Mouse (Mus musculus) liver, embryonic 12.5 days (tissue): ENCODE results near the gene Mamstr. TPM values are rescaled to one million over a fixed set of nuclear protein-coding genes. Genes with fewer than 3 reads are reported as not detected.
A peak's percentile ranks its signal among the peaks of the same experiment; 100 is the strongest.

Experiments used
- ATAC-seq: fragments of 200-750 bp; cut with Nextera tagmentation; 2 replicates; pipeline ENCODE4 v1.8.0; 2017; ENCODE audit warnings: moderate number of reproducible peaks, mild to moderate bottlenecking, moderate library complexity
- H3K27ac ChIP-seq: fragments of 300-500 bp; sonication (generic); 2 replicates; pipeline ENCODE4 v1.5.1; 2016; ENCODE audit warnings: mild to moderate bottlenecking
- H3K27me3 ChIP-seq: fragments of 300-500 bp; sonication (generic); replicated peaks from 2 replicates; pipeline ENCODE4 v1.6.1; 2016; ENCODE audit warnings: mild to moderate bottlenecking, moderate library complexity
- H3K36me3 ChIP-seq: fragments of 300-500 bp; sonication (generic); 2 replicates; pipeline ENCODE4 v1.6.1; 2016; ENCODE audit warnings: mild to moderate bottlenecking, moderate library complexity
- H3K4me1 ChIP-seq: fragments of 300-500 bp; sonication (generic); 2 replicates; pipeline ENCODE4 v1.6.1; 2016
- H3K4me2 ChIP-seq: fragments of 300-500 bp; sonication (generic); 2 replicates; pipeline ENCODE4 v1.6.1; 2016; ENCODE audit warnings: mild to moderate bottlenecking, moderate library complexity
- H3K4me3 ChIP-seq: fragments of 300-500 bp; sonication (generic); 2 replicates; pipeline ENCODE4 v1.5.1; 2016; ENCODE audit warnings: mild to moderate bottlenecking, moderate library complexity
- H3K9ac ChIP-seq: fragments of 300-500 bp; sonication (generic); 2 replicates; pipeline ENCODE4 v1.6.1; 2016; ENCODE audit warnings: mild to moderate bottlenecking, moderate library complexity
- H3K9me3 ChIP-seq: fragments of 300-500 bp; sonication (generic); replicated peaks from 2 replicates; pipeline ENCODE4 v1.6.1; 2016; ENCODE audit warnings: mild to moderate bottlenecking, moderate library complexity
- WGBS: fragments of 180-500 bp; shearing (Covaris S2); methylation state at CpG from one replicate; pipeline ENCODE4 v1.1.7; 2016; ENCODE audit not compliant: insufficient replicate concordance; 5-methylcytosine and 5-hydroxymethylcytosine counted together
- polyA plus RNA-seq: library from polyadenylated mRNA; unstranded; fragments of >200 nt; fragmentation: Nextera tagmentation; extraction: Ambion mirVana; gene quantifications from 2 replicates; pipeline ENCODE4 v1.2.1, GENCODE M21; 2016

Mamstr gene
- polyA plus RNA-seq, 1 experiment from 2014 or later, result 0.81 TPM

DNA sequence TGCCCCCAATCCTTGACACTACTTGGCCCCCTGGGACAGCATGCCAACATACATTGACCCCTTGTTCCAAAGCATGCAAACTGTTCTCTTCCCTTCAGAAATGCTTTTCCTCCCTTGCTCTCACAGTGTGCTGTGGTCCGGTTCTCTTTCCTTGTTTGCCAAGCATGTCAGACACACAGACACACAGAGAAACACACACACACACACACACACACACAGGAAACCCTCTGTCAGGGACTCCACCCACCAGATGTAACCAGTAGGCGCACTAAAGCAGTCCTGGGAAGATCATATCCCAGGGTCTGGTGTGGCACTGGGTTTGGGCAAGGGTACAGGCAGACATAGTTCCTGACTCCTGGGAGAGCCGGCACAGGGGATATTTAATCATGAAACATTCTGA, 47.1 kb downstream of the Mamstr start:
- Histone ChIP-seq H3K4me3 (no peak overlapping the region), H3K36me3 (no peaks in the 10 kb centered on the region), H3K27me3 (peaks cover 16% of the 10 kb centered on the region), H3K9ac (no peak overlapping the region), H3K4me1 (peaks cover 20% of the 10 kb centered on the region), H3K4me2 (no peak overlapping the region), H3K27ac (no peak overlapping the region), H3K9me3 (no peaks in the 10 kb centered on the region)
- 59% methylated on average over 3 of the region's 3 CpGs for WGBS
- ATAC-seq, result no peak

DNA sequence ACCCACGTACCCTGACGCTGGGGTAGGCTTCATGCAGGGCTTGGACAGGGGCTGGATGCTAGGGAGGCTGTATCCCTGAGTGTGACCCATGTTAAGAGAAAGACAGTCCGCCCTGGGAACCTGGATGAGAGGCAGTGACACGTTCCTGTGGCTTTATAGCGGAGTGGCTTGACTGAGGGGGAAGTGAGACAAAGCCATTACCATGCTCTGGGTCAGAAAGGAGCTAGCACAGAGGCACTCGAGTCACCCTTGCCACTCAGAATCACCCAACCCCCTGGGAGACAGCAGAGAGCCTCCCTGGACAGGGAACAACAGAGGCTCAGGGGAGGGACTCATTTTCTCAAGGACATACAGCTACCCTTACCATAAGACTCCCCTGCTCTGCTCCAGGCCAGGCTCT, 49.3 kb downstream of the Mamstr start:
- no peak overlapping the region for H3K4me3 ChIP-seq
- peaks cover 16% of the 10 kb centered on the region for H3K27me3 ChIP-seq
- H3K9ac ChIP-seq, result no peak overlapping the region
- H3K4me2 ChIP-seq, result no peak overlapping the region
- no peak overlapping the region for H3K27ac ChIP-seq
- H3K9me3 ChIP-seq, result no peaks in the 10 kb centered on the region
- H3K4me1 ChIP-seq, result peaks cover 11% of the 10 kb centered on the region; the same call in 1 of the 2 replicates
- ATAC-seq, result no peak
- no peaks in the 10 kb centered on the region for H3K36me3 ChIP-seq
- 50% methylated on average over 6 of the region's 6 CpGs for WGBS

DNA sequence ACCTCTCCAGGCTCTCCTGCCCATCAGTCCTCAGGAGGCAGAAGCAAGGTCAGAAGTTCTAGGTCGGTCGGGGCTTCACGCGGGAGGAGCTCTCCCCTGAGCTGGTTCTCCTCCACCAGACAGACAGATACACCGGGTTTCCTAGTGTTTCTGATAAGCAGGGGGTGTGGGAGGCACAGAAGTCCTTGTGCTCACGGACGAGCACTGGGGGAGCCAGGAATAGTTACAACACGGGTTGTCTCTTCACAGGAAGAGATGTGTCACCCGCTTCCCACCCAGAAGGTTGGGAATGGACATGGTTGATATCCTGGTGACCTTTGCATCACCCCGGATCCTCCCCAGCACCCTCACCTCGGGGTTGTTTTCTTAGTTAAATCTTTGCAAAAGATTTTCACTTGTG, 50.0 kb downstream of the Mamstr start:
- H3K9me3 ChIP-seq, result no peaks in the 10 kb centered on the region
- no peak overlapping the region for H3K9ac ChIP-seq
- no peak for ATAC-seq
- no peaks in the 10 kb centered on the region for H3K36me3 ChIP-seq
- H3K4me3 ChIP-seq, result no peak overlapping the region
- no peak overlapping the region for H3K27ac ChIP-seq
- 29% methylated on average over 11 of the region's 11 CpGs for WGBS
- H3K4me1 ChIP-seq, result peaks cover 11% of the 10 kb centered on the region; the same call in 1 of the 2 replicates
- H3K4me2 ChIP-seq, result no peak overlapping the region
- peaks cover 14% of the 10 kb centered on the region for H3K27me3 ChIP-seq

DNA sequence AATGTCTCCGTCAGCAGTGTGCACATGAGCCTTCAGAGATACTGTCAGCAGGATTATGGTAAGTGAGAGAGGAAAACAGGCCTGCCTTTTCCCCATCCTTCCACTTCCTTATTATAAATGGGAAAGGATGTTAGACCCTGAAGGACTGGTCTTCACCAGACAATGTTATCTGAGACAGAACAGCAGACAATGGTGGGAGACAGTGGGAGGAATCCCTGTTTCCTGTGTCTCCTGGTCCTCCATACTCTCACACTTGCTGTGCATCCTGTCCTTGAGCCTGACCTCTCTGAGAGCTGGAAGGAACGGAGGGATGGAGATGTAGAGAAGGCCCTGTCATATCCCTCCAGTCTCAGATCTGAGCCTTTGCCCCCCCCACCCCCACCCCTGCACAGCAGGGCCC, 52.6 kb downstream of the Mamstr start:
- no peaks in the 10 kb centered on the region for H3K36me3 ChIP-seq

DNA sequence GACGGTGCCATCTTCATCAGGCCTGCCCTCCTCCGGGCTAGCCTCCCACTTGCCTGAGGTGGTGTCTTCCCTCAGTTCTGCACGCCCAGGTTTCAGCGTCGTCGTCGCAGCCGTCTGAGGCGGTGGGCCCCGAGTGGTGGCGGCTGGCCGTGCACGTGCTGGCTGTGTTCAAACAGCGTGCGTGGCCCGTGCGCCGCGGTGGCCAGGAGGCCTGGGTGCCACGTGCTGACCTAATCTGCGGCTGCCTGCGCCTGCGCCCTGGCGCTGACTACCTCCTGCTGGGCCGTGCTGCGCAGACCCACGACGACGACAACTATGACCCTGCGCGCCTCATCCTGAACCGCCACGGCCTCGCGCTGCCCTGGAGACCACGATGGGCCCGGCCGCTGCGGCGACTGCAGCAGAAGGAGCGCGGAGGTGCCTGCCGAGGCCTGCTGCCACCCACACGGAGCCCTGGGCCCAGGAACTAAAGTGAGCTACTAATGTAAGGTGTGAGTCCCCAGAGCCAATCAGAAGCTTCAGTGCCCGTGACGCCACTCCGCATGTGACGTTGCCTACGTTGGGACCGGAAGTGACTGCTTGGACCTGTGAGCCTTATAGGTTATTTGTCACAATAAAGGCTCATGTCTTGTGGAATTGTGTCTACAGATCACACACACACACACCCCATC, 54.3 kb downstream of the Mamstr start, which contains the start of gene Sec1:
Sec1 (minus strand) TSS at position 482 of the 671 bp plus-strand sequence.
- ATAC-seq, result no peak
- Histone ChIP-seq H3K27ac (no peak within 1 kb of the TSS), H3K9me3 (no peaks in the 10 kb centered on the region), H3K4me1 (0 out of 2 replicates have a peak, but pooled peaks cover 4% of the 10 kb centered on the region), H3K9ac (no peak within 1 kb of the TSS), H3K36me3 (no peaks in the 10 kb centered on the region), H3K27me3 (peaks cover 14% of the 10 kb centered on the region), H3K4me2 (no peak within 1 kb of the TSS), H3K4me3 (no peak within 1 kb of the TSS)
- WGBS, result 85% methylated on average over 50 of the region's 50 CpGs

More for the DNA sequence above, 52.6 kb downstream of the Mamstr start:
- H3K9ac ChIP-seq, result no peak overlapping the region
- no peaks in the 10 kb centered on the region; the same call in 1 of the 2 replicates for H3K27me3 ChIP-seq
- WGBS, result 55% methylated on average over 2 of the region's 2 CpGs
- no peak for ATAC-seq
- H3K4me2 ChIP-seq, result no peak overlapping the region
- 0 out of 2 replicates have a peak, but pooled peaks cover 4% of the 10 kb centered on the region for H3K4me1 ChIP-seq
- no peaks in the 10 kb centered on the region for H3K9me3 ChIP-seq
- no peak overlapping the region for H3K4me3 ChIP-seq
- H3K27ac ChIP-seq, result 0 out of 2 replicates have a peak overlapping the region, but pooled peaks have one; percentile 34

DNA sequence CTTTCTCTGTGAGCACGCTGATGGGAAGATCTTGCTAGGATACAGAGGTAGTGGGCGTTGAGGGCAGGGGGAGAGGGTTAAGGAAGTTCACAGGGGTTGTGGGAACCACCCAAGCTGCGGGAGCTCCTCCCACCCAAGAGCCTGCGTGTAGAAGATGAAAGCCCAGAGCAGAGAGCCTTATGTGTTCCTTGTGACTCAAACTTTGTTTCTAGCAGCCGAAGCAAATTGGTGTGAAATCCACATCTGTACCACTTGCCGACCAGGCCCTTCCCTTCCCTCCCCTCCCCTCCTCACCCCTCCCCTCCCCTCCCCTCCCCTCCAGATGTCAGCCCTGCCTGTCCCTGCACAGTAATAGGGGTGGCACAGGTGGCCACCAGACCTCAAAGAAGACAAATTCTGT, 55.3 kb downstream of the Mamstr start:
- Histone ChIP-seq H3K27me3 (peaks cover 25% of the 10 kb centered on the region), H3K36me3 (no peaks in the 10 kb centered on the region), H3K9me3 (no peaks in the 10 kb centered on the region), H3K4me3 (no peak overlapping the region), H3K4me2 (no peak overlapping the region), H3K27ac (no peak overlapping the region), H3K9ac (no peak overlapping the region), H3K4me1 (peaks cover 4% of the 10 kb centered on the region; the same call in 1 of the 2 replicates)
- no peak for ATAC-seq
- WGBS, result 30% methylated on average over 6 of the region's 6 CpGs

Other genes starting within 250 kb of the Mamstr start
- gene Snrnp70, start 244.2 kb upstream of the Mamstr start, polyA plus RNA-seq, result 170 and 179 TPM in 2 replicates
- 0.05 and 0.10 TPM in 2 replicates for gene Kcna7, start 234.3 kb upstream of the Mamstr start, polyA plus RNA-seq
- 0.81 and 0.87 TPM in 2 replicates for gene Ntf5, start 226.3 kb upstream of the Mamstr start, polyA plus RNA-seq
- not detected in 2 replicates for gene Lhb, start 219.2 kb upstream of the Mamstr start, polyA plus RNA-seq
- gene Gys1, start 205.1 kb upstream of the Mamstr start, polyA plus RNA-seq, result 8.6 and 10.2 TPM in 2 replicates
- gene Ruvbl2, start 201.9 kb upstream of the Mamstr start, polyA plus RNA-seq, result 135 and 141 TPM in 2 replicates
- gene Ftl1, start 180.1 kb upstream of the Mamstr start, polyA plus RNA-seq, result 7,751 and 8,218 TPM in 2 replicates
- 147 and 155 TPM in 2 replicates for gene Bax, start 173.1 kb upstream of the Mamstr start, polyA plus RNA-seq
- gene Tulp2, start 158.1 kb upstream of the Mamstr start, polyA plus RNA-seq, result 1.9 and 2.0 TPM in 2 replicates
- not detected in 2 replicates for gene Gm45808, start 153.2 kb upstream of the Mamstr start, polyA plus RNA-seq
- gene Dhdh, start 151.2 kb upstream of the Mamstr start, polyA plus RNA-seq, result 2.8 and 3.1 TPM in 2 replicates
- 140 and 146 TPM in 2 replicates for gene Nucb1, start 129.6 kb upstream of the Mamstr start, polyA plus RNA-seq
- 157 and 165 TPM in 2 replicates for gene Ppp1r15a, start 113.7 kb upstream of the Mamstr start, polyA plus RNA-seq
- gene Plekha4, start 113.6 kb upstream of the Mamstr start, polyA plus RNA-seq, result 0.80 and 0.87 TPM in 2 replicates
- 1.5 and 1.8 TPM in 2 replicates for gene Hsd17b14, start 85.1 kb upstream of the Mamstr start, polyA plus RNA-seq
- gene Bcat2, start 69.8 kb upstream of the Mamstr start, polyA plus RNA-seq, result 50.4 and 54.7 TPM in 2 replicates
- not detected in 2 replicates for gene Fgf21, start 24.5 kb upstream of the Mamstr start, polyA plus RNA-seq
- gene Fut1, start 22.7 kb upstream of the Mamstr start, polyA plus RNA-seq, result 0.15 TPM in 1 of 2 replicates, not detected in the other
- 0.20 and 0.23 TPM in 2 replicates for gene Izumo1, start 18.2 kb upstream of the Mamstr start, polyA plus RNA-seq
- gene Rasip1, start 12.5 kb upstream of the Mamstr start, polyA plus RNA-seq, result 10.5 and 11.8 TPM in 2 replicates
- gene Fut2, start 26.4 kb downstream of the Mamstr start, polyA plus RNA-seq, result 0.05 TPM in 1 of 2 replicates, not detected in the other
- not detected in 2 replicates for gene Ntn5, start 44.0 kb downstream of the Mamstr start, polyA plus RNA-seq
- gene Sec1, start 54.4 kb downstream of the Mamstr start, polyA plus RNA-seq, result 0.11 and 0.18 TPM in 2 replicates
- 0.93 and 1.0 TPM in 2 replicates for gene Car11, start 59.9 kb downstream of the Mamstr start, polyA plus RNA-seq
- 1.1 and 1.8 TPM in 2 replicates for gene Dbp, start 65.1 kb downstream of the Mamstr start, polyA plus RNA-seq
- gene Rpl18, start 75.5 kb downstream of the Mamstr start, polyA plus RNA-seq, result 892 and 939 TPM in 2 replicates
- 14.8 and 16.1 TPM in 2 replicates for gene Sphk2, start 78.0 kb downstream of the Mamstr start, polyA plus RNA-seq
- gene Fam83e, start 81.2 kb downstream of the Mamstr start, polyA plus RNA-seq, result 0.67 and 0.81 TPM in 2 replicates
- not detected in 2 replicates for gene Spaca4, start 85.8 kb downstream of the Mamstr start, polyA plus RNA-seq
- 0.10 and 0.32 TPM in 2 replicates for gene Lmtk3, start 143.8 kb downstream of the Mamstr start, polyA plus RNA-seq
- 0.77 and 0.81 TPM in 2 replicates for gene Sult2b1, start 144.7 kb downstream of the Mamstr start, polyA plus RNA-seq
- 47.1 and 54.2 TPM in 2 replicates for gene Cyth2, start 174.6 kb downstream of the Mamstr start, polyA plus RNA-seq
- 0.27 and 0.50 TPM in 2 replicates for gene Kcnj14, start 184.8 kb downstream of the Mamstr start, polyA plus RNA-seq
- 61.4 and 67.0 TPM in 2 replicates for gene Grwd1, start 191.0 kb downstream of the Mamstr start, polyA plus RNA-seq
- gene Kdelr1, start 232.8 kb downstream of the Mamstr start, polyA plus RNA-seq, result 24.2 and 25.6 TPM in 2 replicates
- gene Grin2d, start 238.4 kb downstream of the Mamstr start, polyA plus RNA-seq, result 0.17 and 0.24 TPM in 2 replicates